Mouse (Mus musculus) limb, embryonic 10.5 days (tissue): Measurements from ENCODE around the gene Fto. TPM values are rescaled to one million over a fixed set of nuclear protein-coding genes. Genes with fewer than 3 reads are reported as not detected.

Experiments
- DNase-seq: peaks from one replicate; pipeline ENCODE4 v3.0.0-alpha.2; 2017; ENCODE audit warnings: low spot score
- H3K27ac ChIP-seq: fragments of 300-500 bp; sonication (generic); 2 replicates; pipeline ENCODE4 v1.5.1; 2016; ENCODE audit warnings: mild to moderate bottlenecking
- H3K27me3 ChIP-seq: fragments of 300-500 bp; sonication (generic); 2 replicates; pipeline ENCODE4 v1.6.1; 2016; ENCODE audit warnings: low read depth, mild to moderate bottlenecking; ENCODE audit not compliant: poor library complexity, severe bottlenecking
- H3K36me3 ChIP-seq: fragments of 300-500 bp; sonication (generic); 2 replicates; pipeline ENCODE4 v1.6.1; 2016; ENCODE audit warnings: mild to moderate bottlenecking, moderate library complexity
- H3K4me1 ChIP-seq: fragments of 300-500 bp; sonication (generic); 2 replicates; pipeline ENCODE4 v1.6.1; 2016
- H3K4me3 ChIP-seq: fragments of 300-500 bp; sonication (generic); 2 replicates; pipeline ENCODE4 v1.5.1; 2016; ENCODE audit warnings: mild to moderate bottlenecking, moderate library complexity
- H3K9me3 ChIP-seq: fragments of 300-500 bp; sonication (generic); replicated peaks from 2 replicates; pipeline ENCODE4 v1.6.1; 2016; ENCODE audit warnings: mild to moderate bottlenecking
- WGBS: fragments of 180-500 bp; shearing (Covaris S2); methylation state at CpG from one replicate; pipeline ENCODE4 v1.1.7; 2016; 5-methylcytosine and 5-hydroxymethylcytosine counted together
- polyA plus RNA-seq: library from polyadenylated mRNA; unstranded; fragments of >200 nt; fragmentation: Nextera tagmentation; extraction: Ambion mirVana; gene quantifications from 2 replicates; pipeline ENCODE4 v1.2.1, GENCODE M21; 2016

Fto gene
- polyA plus RNA-seq, 1 experiment from 2014 or later, result 100 TPM

DNA sequence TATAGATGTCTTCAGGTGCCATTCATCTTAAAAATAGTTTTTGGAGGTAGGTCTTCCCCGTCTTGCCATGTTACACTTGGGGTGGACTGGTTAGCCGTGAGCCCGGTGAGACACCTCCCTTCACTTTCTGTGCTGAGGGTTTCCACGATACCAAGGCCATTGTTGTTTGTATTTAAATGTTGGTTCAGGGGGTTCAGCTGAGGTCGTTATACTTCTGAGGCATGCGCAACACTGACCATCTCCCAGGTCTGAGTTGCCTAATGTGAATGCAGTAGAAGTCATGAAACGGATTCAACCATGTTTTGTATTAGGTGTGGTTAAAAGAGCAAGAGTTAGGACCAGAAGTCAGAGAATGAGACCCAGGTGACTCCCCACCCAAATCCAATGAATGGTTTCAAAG lies 72.5 kb downstream of the Fto start:
- H3K36me3 ChIP-seq, result no peaks in the 10 kb centered on the region
- no peak for DNase-seq
- peaks cover 9% of the 10 kb centered on the region; the same call in 1 of the 2 replicates for H3K27me3 ChIP-seq
- peaks cover 37% of the 10 kb centered on the region for H3K4me1 ChIP-seq
- WGBS, result 94% methylated on average over 7 of the region's 7 CpGs
- H3K27ac ChIP-seq, result no peak overlapping the region
- no peaks in the 10 kb centered on the region for H3K9me3 ChIP-seq
- H3K4me3 ChIP-seq, result no peak overlapping the region

DNA sequence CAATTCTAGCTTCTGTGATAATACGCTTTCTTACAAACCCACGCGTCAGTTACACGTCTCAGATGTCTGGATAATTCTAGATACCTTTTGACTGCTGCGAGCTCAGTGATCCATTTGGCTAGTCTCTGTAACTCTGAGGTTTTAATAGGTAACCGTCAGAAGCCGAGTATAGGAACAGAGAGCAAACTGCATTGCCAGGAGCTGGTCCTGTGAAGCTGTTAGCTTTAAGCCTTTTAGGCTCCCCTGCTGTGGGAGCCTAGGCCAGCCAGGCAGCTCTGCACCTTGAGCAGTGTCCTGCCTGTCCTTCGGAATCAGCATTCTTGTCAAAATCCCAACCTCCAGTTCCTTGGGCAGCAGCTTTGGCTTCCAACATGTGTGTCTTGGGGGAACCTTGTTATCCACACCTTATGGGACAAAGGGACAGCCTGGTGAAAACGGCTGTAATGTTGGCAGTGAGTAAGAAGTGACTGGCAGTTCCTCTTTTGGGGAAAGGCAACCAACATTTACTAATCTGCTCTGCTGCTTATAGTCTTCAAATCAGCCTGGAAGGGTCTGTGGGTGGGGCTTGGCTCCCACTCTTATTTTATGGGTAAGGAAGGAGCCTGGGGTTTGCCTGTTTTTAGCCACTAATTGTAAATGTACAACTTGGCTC lies 77.2 kb downstream of the Fto start:
- H3K9me3 ChIP-seq, result no peaks in the 10 kb centered on the region
- H3K27me3 ChIP-seq, result peaks cover 3% of the 10 kb centered on the region; the same call in 1 of the 2 replicates
- H3K27ac ChIP-seq, result no peak overlapping the region
- H3K4me3 ChIP-seq, result no peak overlapping the region
- H3K36me3 ChIP-seq, result no peaks in the 10 kb centered on the region
- H3K4me1 ChIP-seq, result peaks cover 40% of the 10 kb centered on the region
- no peak for DNase-seq
- WGBS, result 69% methylated on average over 9 of the region's 9 CpGs

DNA sequence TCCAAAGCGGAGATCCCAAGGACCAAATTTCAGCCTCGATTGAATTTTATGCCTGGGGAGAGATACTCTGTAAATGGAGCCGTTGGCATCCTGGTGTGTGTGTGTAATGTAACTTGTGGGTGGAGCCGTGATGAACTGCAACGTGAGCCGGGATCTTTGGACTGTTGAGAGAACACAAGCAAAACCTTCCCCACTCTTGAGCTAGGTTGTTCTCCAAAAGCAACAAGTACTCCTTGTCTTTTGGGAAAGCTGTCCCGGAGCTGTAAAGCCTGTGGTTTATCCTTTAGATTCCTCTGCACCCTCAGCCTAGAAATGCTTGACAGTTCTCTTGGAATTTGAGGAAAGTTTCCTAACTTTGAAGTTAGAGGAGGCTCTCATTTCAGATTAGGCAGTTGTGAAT lies 78.9 kb downstream of the Fto start:
- Histone ChIP-seq H3K4me3 (no peak overlapping the region), H3K36me3 (no peaks in the 10 kb centered on the region), H3K27ac (no peak overlapping the region), H3K9me3 (no peaks in the 10 kb centered on the region), H3K4me1 (peaks cover 40% of the 10 kb centered on the region), H3K27me3 (peaks cover 3% of the 10 kb centered on the region; the same call in 1 of the 2 replicates)
- DNase-seq, result no peak
- 80% methylated on average over 7 of the region's 7 CpGs for WGBS

DNA sequence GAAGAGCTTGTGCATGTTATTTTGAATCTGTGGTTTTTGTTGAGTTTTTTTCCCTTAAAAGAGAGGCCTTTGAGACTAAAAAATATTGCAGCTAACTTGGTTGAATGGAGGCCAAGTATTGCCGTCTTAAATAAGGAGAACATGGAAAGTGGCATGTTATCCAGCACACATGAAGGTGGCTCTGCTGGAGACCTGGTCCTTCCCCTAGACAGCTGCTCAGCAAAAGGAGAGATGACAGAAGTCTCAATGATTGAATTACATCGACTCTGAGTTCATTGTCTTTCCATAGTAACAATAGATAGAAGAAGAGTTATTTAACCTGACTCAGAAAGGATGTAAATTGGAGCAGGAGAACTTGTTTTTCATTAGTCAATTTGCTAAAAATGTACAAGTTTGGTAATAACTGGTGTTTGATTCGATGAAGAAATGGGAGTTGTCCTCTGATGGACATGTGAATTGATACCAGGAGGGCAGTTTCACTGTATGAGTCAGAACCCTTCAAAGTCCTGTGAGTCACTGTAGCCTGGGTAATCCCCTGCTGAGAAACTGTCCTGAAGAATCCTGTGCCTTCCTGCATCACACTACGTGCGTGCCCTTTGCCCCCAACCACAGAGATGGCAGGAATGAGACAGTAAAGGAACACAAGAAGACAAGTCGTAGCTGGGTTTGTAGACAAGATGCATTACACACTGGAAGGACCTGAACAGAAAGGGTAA lies 82.2 kb downstream of the Fto start:
- whole genome bisulfite sequencing, result 82% methylated on average over 6 of the region's 6 CpGs
- DNase-seq, result no peak
- Histone ChIP-seq H3K27ac (no peak overlapping the region), H3K4me1 (peaks cover 20% of the 10 kb centered on the region), H3K4me3 (no peak overlapping the region), H3K36me3 (no peaks in the 10 kb centered on the region), H3K27me3 (no peaks in the 10 kb centered on the region), H3K9me3 (no peaks in the 10 kb centered on the region)

DNA sequence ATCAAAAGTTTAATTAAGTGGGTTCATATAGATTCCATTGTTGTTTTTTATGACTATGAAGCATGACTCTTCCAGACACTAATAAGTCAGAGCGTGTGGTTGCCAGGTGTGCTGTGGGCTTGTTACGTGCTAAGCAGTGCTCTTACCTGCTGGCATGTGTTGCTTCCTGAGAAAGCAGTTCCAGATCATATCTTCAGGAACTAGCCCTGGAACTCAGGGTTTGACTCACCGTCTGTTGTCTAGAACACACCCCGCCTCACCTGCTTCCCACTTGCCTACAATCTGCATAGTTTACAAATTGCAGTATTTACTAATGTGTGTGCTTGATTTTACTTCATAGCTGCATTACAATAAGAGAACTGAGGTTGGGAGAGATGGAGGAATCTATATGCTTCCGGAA lies 84.7 kb downstream of the Fto start:
- no peak for DNase-seq
- Histone ChIP-seq H3K27me3 (no peaks in the 10 kb centered on the region), H3K27ac (no peak overlapping the region), H3K36me3 (peaks cover 4% of the 10 kb centered on the region; the same call in 1 of the 2 replicates), H3K4me3 (no peak overlapping the region), H3K9me3 (no peaks in the 10 kb centered on the region), H3K4me1 (peaks cover 9% of the 10 kb centered on the region)
- 93% methylated on average over 5 of the region's 5 CpGs for WGBS

DNA sequence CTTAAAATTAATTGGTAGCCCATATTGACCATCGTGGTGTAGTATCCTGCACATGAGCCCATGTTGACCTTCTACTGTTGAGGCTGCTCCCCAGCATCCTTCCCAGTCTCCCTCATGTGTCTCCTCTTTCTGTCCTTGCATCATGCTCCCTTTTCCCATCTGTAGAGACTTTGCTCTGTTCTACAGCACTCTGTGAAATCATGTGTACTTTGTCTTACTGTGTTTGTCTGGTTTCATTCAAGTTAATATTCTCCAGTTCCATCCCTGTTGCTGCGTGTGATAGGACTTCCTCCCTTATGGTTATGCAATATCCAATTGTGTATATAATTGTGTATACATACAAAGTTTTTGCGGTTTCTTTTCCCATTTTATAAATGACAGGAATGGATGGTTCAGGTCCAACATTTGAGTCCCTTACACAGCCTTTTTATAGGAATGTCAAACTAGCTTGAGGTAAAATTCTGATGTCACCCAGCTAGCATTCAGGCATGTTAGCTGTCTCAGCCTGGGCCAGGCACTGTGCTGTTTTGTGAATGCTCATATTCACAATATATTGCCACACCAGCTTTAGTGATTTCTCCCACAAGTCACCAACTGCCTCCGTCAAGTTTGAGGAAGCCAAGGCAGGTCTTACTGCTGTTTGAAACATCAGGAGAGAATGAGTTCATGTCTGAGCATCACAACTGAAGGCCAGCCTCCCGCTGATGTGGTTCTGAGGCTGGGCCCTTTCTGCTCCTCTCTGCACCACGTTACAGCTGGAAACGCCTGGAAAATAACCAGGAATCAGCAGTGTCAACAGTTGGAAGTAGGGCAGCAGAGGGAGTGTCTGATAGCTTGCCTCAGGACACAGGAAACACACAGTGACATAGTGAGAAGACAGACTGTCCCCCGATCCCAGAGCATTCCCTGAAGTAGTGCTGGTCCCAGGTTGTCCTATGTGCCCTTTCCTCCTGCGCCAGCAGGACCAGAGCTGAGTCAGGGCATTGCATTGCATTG lies 90.0 kb downstream of the Fto start:
- 89% methylated on average over 9 of the region's 9 CpGs for WGBS

DNA sequence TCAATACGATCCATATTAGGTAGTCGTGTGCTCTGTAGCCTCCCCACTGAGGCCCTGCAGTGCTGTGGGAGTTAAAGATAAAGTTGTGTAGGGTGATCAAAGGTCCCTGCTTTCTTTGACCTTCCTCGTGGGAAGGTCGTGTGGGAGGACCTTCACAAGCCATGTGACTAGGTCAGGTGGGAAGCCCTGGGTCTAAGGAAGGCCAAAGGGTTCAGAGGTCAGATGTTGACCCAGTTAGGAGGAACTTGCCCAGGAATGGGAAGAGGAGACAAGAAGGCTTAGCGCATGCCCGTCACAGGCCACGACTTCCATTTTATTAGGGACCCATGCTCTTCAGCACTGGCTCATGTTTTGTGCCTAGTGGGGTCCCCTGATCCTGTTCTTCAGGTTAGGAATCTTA lies 91.0 kb downstream of the Fto start:
- no peaks in the 10 kb centered on the region for H3K27me3 ChIP-seq
- peaks cover 36% of the 10 kb centered on the region for H3K36me3 ChIP-seq
- H3K4me1 ChIP-seq, result peaks cover 9% of the 10 kb centered on the region; the same call in 1 of the 2 replicates
- no peak overlapping the region for H3K4me3 ChIP-seq
- 90% methylated on average over 7 of the region's 7 CpGs for WGBS
- H3K9me3 ChIP-seq, result no peaks in the 10 kb centered on the region
- no peak for DNase-seq
- H3K27ac ChIP-seq, result no peak overlapping the region

More for the DNA sequence above, 90.0 kb downstream of the Fto start:
- H3K4me3 ChIP-seq, result no peak overlapping the region
- DNase-seq, result no peak
- peaks cover 31% of the 10 kb centered on the region for H3K36me3 ChIP-seq
- no peaks in the 10 kb centered on the region for H3K9me3 ChIP-seq
- no peak overlapping the region for H3K27ac ChIP-seq
- no peaks in the 10 kb centered on the region for H3K27me3 ChIP-seq
- H3K4me1 ChIP-seq, result peaks cover 4% of the 10 kb centered on the region; the same call in 1 of the 2 replicates

DNA sequence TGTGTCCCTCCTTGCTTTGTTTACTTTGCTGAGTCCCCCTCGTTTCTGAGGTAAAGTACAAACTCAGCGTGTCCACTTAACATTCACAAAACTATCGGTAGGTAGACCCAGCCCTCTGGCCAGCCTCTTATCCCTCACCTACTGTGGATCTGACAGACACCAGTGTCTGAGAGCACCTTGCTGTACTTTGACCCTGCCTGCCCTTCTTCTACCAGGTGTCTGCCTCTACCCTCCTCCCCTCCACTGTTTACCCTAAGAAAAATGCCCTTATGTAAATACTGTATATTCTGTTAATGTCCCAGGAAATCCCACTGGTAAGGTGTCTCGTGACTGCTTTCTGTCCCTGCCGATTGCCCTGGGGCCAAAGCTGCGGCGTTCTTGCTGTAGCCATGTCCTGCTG lies 91.8 kb downstream of the Fto start:
- Histone ChIP-seq H3K4me1 (peaks cover 16% of the 10 kb centered on the region), H3K27me3 (no peaks in the 10 kb centered on the region), H3K4me3 (no peak overlapping the region), H3K36me3 (peaks cover 44% of the 10 kb centered on the region), H3K27ac (no peak overlapping the region), H3K9me3 (no peaks in the 10 kb centered on the region)
- WGBS, result 92% methylated on average over 7 of the region's 7 CpGs
- DNase-seq, result no peak

DNA sequence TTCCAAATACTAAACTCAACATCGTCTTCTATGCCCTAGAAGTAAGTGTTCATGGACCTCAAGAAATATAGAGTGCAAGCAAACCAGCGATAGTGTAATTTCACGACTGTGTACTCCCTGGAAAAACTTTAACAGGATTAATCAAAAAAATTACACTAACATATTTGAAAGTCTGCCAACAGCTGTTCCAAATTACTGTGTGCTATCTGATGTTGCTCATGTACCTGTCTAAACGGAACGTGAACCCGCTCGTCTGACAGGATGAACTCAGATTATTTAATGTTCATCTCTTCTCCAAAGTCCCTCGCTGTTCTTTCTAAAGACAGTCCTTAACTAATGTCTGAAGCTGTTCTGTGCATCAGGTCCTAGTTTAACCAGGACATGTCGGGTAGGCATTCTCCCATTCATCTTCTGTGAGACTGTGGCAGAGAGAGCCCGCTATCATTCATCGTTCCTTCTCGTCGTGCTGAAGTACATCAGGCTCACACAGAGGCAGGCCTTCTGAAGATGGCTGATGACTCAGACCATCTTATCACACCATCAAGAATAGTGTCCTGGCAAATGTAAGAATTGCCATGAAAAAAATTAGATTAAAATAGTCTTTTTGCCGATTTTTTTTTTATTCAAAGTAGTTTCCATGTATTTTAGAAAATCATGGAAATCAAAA lies 93.4 kb downstream of the Fto start:
- WGBS, result 74% methylated on average over 14 of the region's 14 CpGs
- H3K36me3 ChIP-seq, result peaks cover 47% of the 10 kb centered on the region
- H3K4me3 ChIP-seq, result no peak overlapping the region
- no peak overlapping the region for H3K27ac ChIP-seq
- no peaks in the 10 kb centered on the region for H3K9me3 ChIP-seq
- H3K27me3 ChIP-seq, result no peaks in the 10 kb centered on the region; the same call in 1 of the 2 replicates
- H3K4me1 ChIP-seq, result peaks cover 22% of the 10 kb centered on the region
- no peak for DNase-seq

DNA sequence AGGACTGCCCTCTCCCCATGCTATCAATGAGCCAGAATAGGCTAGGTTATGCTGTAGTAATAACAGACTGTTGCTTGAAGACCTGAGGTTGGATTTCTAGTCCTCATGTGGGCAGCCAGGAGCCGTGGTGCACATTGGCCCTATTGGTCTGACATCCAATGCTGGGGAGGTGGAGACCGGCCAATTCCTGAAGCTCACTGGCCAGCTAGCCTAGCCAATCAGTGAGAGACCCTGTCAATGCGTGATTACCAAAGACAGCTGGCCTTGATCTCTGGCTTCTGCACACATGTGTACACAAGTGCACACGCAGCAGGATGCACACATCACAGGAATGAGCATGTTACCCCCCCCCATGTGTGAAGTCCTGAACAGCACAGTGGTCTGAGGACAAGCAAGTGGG lies 94.6 kb downstream of the Fto start:
- peaks cover 49% of the 10 kb centered on the region for H3K36me3 ChIP-seq
- WGBS, result 82% methylated on average over 4 of the region's 4 CpGs
- H3K27ac ChIP-seq, result no peak overlapping the region
- no peak for DNase-seq
- peaks cover 22% of the 10 kb centered on the region for H3K4me1 ChIP-seq
- H3K9me3 ChIP-seq, result no peaks in the 10 kb centered on the region
- no peak overlapping the region for H3K4me3 ChIP-seq
- no peaks in the 10 kb centered on the region; the same call in 1 of the 2 replicates for H3K27me3 ChIP-seq

DNA sequence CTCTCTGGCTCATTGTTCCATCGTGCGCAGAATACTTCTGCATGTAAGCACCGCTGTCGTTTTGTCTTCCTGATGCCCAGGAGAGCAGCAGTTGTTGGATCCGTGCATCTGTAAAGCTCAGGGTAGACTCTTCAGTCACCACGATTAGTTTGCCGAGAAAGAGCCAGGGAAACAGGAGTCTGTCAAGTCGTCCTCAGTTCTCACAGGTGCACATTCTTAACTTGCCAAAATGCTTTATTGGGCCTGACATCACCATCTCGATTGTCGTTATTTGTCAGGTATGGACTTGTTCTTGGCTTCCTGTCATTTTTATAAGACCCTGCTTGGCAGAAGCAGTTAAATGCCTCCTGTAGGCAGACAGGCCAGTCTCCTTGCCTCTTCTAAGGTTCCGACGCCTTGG lies 96.7 kb downstream of the Fto start:
- Histone ChIP-seq H3K27me3 (no peaks in the 10 kb centered on the region; the same call in 1 of the 2 replicates), H3K9me3 (no peaks in the 10 kb centered on the region), H3K4me1 (peaks cover 22% of the 10 kb centered on the region), H3K4me3 (no peak overlapping the region), H3K27ac (no peak overlapping the region), H3K36me3 (peaks cover 31% of the 10 kb centered on the region)
- no peak for DNase-seq
- 86% methylated on average over 12 of the region's 12 CpGs for WGBS

DNA sequence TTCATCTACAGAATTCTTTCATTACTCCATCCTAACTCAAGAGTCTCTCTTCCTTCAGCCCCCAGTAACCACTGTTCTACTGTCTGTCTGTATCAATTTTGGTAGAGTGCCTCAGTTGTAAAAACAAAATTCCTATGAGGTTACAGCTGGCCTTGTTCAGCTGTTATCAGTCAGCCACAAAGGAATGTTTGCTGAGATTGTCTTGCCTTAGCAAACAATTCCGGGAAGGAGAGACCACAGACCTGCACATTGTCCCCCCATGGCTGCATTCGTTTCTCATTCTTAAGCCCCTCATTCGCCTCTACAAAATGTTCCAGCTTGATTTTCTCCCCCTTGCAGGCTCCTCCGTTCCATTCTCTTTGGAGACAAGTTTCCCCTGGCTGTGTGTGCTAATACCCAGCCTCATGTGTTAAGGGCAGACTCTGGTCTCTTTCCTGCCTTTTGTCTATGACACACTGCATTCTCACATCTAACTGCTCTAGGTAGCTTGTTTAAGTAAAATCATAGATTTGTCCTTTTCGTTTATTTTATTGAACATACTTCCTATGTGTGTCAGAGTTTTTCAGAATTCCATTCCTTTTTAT lies 111.3 kb downstream of the Fto start:
- H3K27ac ChIP-seq, result no peak overlapping the region
- no peak for DNase-seq
- H3K4me3 ChIP-seq, result no peak overlapping the region
- H3K9me3 ChIP-seq, result no peaks in the 10 kb centered on the region
- H3K4me1 ChIP-seq, result peaks cover 7% of the 10 kb centered on the region; the same call in 1 of the 2 replicates
- WGBS, result 96% methylated on average over 5 of the region's 5 CpGs
- H3K27me3 ChIP-seq, result no peaks in the 10 kb centered on the region
- peaks cover 22% of the 10 kb centered on the region for H3K36me3 ChIP-seq
